Mouse (Mus musculus) forelimb bud, embryonic 11.5 days (tissue): ENCODE results near the gene Gm3411.
"Not testable (repeated sequence)": the region's sequence is repeated elsewhere in the genome, so short reads cannot be mapped to it uniquely, and the experiment has no call there.

Experiments used
- DNase-seq: peaks from one replicate; pipeline ENCODE4 v3.0.0-alpha.2; 2012; ENCODE audit warnings: low read depth, low spot score

The Gm3411 gene

GRCm38 (mm10) chr14:6286931-6287715, at the start of gene Gm3411:
Gene Gm3411 (minus strand): TSS chr14:6287250.
- not testable (repeated sequence) for DNase-seq

- DNase-seq: not testable (repeated sequence)
Measured at GRCm38 (mm10) chr14:6304743-6305142, 17.7 kb upstream of the Gm3411 start, which contains the start of gene Gm21103. Gene Gm21103 (minus strand): TSS chr14:6304843.

GRCm38 (mm10) chr14:6219192-6219591, 67.9 kb downstream of the Gm3411 start, which contains the start of gene Gm21560:
Gene Gm21560 (minus strand): TSS chr14:6219292.
- not testable (repeated sequence) for DNase-seq
